Mouse (Mus musculus) midbrain, embryonic 16.5 days (tissue): ENCODE data around the gene Elf1. TPM values are rescaled to one million over a fixed set of nuclear protein-coding genes. Genes with fewer than 3 reads are reported as not detected.

Source experiments
- ATAC-seq: fragments of 200-750 bp; cut with Nextera tagmentation; 2 replicates; pipeline ENCODE4 v1.8.0; 2017; ENCODE audit warnings: moderate TSS enrichment
- H3K27ac ChIP-seq: fragments of 300-500 bp; sonication (generic); 2 replicates; pipeline ENCODE4 v1.5.1; 2014; ENCODE audit warnings: mild to moderate bottlenecking, low read length, mixed read lengths
- H3K27me3 ChIP-seq: fragments of 300-500 bp; sonication (generic); 2 replicates; pipeline ENCODE4 v1.6.1; 2014; ENCODE audit warnings: low read depth, low read length, mixed read lengths; ENCODE audit not compliant: control insufficient read depth, insufficient read depth
- H3K36me3 ChIP-seq: fragments of 300-500 bp; sonication (generic); 2 replicates; pipeline ENCODE4 v1.6.1; 2014; ENCODE audit warnings: mild to moderate bottlenecking, low read length, moderate library complexity, mixed read lengths; ENCODE audit not compliant: control insufficient read depth, insufficient read depth
- H3K4me1 ChIP-seq: fragments of 300-500 bp; sonication (generic); 2 replicates; pipeline ENCODE4 v1.6.1; 2014; ENCODE audit warnings: mild to moderate bottlenecking, low read length, mixed read lengths; ENCODE audit not compliant: control insufficient read depth, insufficient read depth
- H3K4me2 ChIP-seq: fragments of 300-500 bp; sonication (generic); 2 replicates; pipeline ENCODE4 v1.6.1; 2014; ENCODE audit warnings: mild to moderate bottlenecking, low read length, mixed read lengths
- H3K4me3 ChIP-seq: fragments of 300-500 bp; sonication (generic); 2 replicates; pipeline ENCODE4 v1.5.1; 2014; ENCODE audit warnings: low read depth, mild to moderate bottlenecking, low read length, moderate library complexity, mixed read lengths
- H3K9ac ChIP-seq: fragments of 300-500 bp; sonication (generic); 2 replicates; pipeline ENCODE4 v1.6.1; 2014; ENCODE audit warnings: low read depth, low read length, mixed read lengths
- H3K9me3 ChIP-seq: fragments of 300-500 bp; sonication (generic); replicated peaks from 2 replicates; pipeline ENCODE4 v1.6.1; 2014; ENCODE audit warnings: mild to moderate bottlenecking, low read length, mixed read lengths; ENCODE audit not compliant: control insufficient read depth, poor library complexity, severe bottlenecking
- WGBS: fragments of 180-500 bp; shearing (Covaris S2); extraction: QIAGEN DNeasy Blood & Tissue Kit; methylation state at CpG from one replicate; pipeline ENCODE4 v1.1.7; 2014; 5-methylcytosine and 5-hydroxymethylcytosine counted together
- polyA plus RNA-seq: library from polyadenylated mRNA; unstranded; fragments of >200 nt; fragmentation: Nextera tagmentation; extraction: Ambion mirVana; gene quantifications from 2 replicates; pipeline ENCODE4 v1.2.1, GENCODE M21; 2015

Elf1 gene
- polyA plus RNA-seq, 1 experiment from 2014 or later = 2.0 TPM

GRCm38 (mm10) chr14:79504246-79505006 lies 23.4 kb downstream of the Elf1 start:
- Histone ChIP-seq H3K27me3 (no peaks in the 10 kb centered on the region), H3K36me3 (no peaks in the 10 kb centered on the region), H3K4me2 (no peak overlapping the region), H3K9me3 (no peaks in the 10 kb centered on the region), H3K9ac (no peak overlapping the region), H3K4me1 (no peaks in the 10 kb centered on the region), H3K4me3 (no peak overlapping the region), H3K27ac (no peak overlapping the region)
- no peak for ATAC-seq
- 96% methylated on average over 7 of the region's 7 CpGs for WGBS

- no peak for ATAC-seq
These were observed 25.2 kb downstream of the Elf1 start for GRCm38 (mm10) chr14:79506207-79506606.

GRCm38 (mm10) chr14:79507846-79508245 lies 26.9 kb downstream of the Elf1 start:
- no peaks in the 10 kb centered on the region for H3K9me3 ChIP-seq
- H3K27me3 ChIP-seq = no peaks in the 10 kb centered on the region
- no peak overlapping the region for H3K4me3 ChIP-seq
- H3K4me1 ChIP-seq = no peaks in the 10 kb centered on the region
- no peak for ATAC-seq
- no peak overlapping the region for H3K27ac ChIP-seq
- 47% methylated on average over 1 of the region's 1 CpGs for WGBS
- H3K4me2 ChIP-seq = no peak overlapping the region
- no peak overlapping the region for H3K9ac ChIP-seq
- H3K36me3 ChIP-seq = no peaks in the 10 kb centered on the region

More at GRCm38 (mm10) chr14:79506207-79506606, 25.2 kb downstream of the Elf1 start:
- Histone ChIP-seq H3K27ac (no peak overlapping the region), H3K9me3 (no peaks in the 10 kb centered on the region), H3K27me3 (no peaks in the 10 kb centered on the region), H3K36me3 (no peaks in the 10 kb centered on the region), H3K4me2 (no peak overlapping the region), H3K4me3 (no peak overlapping the region), H3K9ac (no peak overlapping the region), H3K4me1 (no peaks in the 10 kb centered on the region)
- WGBS = 81% methylated on average over 9 of the region's 9 CpGs

GRCm38 (mm10) chr14:79508662-79509305 lies 27.8 kb downstream of the Elf1 start:
- no peak overlapping the region for H3K27ac ChIP-seq
- no peak overlapping the region for H3K4me3 ChIP-seq
- H3K36me3 ChIP-seq = no peaks in the 10 kb centered on the region
- H3K4me1 ChIP-seq = no peaks in the 10 kb centered on the region
- ATAC-seq = no peak
- no peak overlapping the region for H3K9ac ChIP-seq
- 82% methylated on average over 9 of the region's 9 CpGs for WGBS
- H3K9me3 ChIP-seq = no peaks in the 10 kb centered on the region
- no peaks in the 10 kb centered on the region for H3K27me3 ChIP-seq
- no peak overlapping the region for H3K4me2 ChIP-seq

- Histone ChIP-seq H3K9me3 (no peaks in the 10 kb centered on the region), H3K27ac (no peak overlapping the region), H3K27me3 (no peaks in the 10 kb centered on the region), H3K4me3 (no peak overlapping the region), H3K4me2 (no peak overlapping the region), H3K4me1 (no peaks in the 10 kb centered on the region), H3K9ac (no peak overlapping the region), H3K36me3 (no peaks in the 10 kb centered on the region)
- 92% methylated on average over 1 of the region's 1 CpGs for WGBS
- ATAC-seq = no peak
These were observed 30.5 kb downstream of the Elf1 start for GRCm38 (mm10) chr14:79511521-79511920.

GRCm38 (mm10) chr14:79513951-79514350 lies 33.0 kb downstream of the Elf1 start:
- no peak overlapping the region for H3K4me3 ChIP-seq
- H3K4me1 ChIP-seq = no peaks in the 10 kb centered on the region
- no peak for ATAC-seq
- no peak overlapping the region for H3K9ac ChIP-seq
- no peaks in the 10 kb centered on the region for H3K27me3 ChIP-seq
- no peak overlapping the region for H3K27ac ChIP-seq
- H3K4me2 ChIP-seq = no peak overlapping the region
- no peaks in the 10 kb centered on the region for H3K36me3 ChIP-seq
- no peaks in the 10 kb centered on the region for H3K9me3 ChIP-seq
- 66% methylated on average over 2 of the region's 2 CpGs for WGBS

GRCm38 (mm10) chr14:79515100-79515499 lies 34.1 kb downstream of the Elf1 start:
- no peak overlapping the region for H3K4me2 ChIP-seq
- H3K9ac ChIP-seq = no peak overlapping the region
- no peaks in the 10 kb centered on the region for H3K9me3 ChIP-seq
- ATAC-seq = no peak
- no peaks in the 10 kb centered on the region for H3K27me3 ChIP-seq
- no peaks in the 10 kb centered on the region for H3K4me1 ChIP-seq
- no peak overlapping the region for H3K27ac ChIP-seq
- H3K4me3 ChIP-seq = no peak overlapping the region
- 87% methylated on average over 8 of the region's 8 CpGs for WGBS
- H3K36me3 ChIP-seq = no peaks in the 10 kb centered on the region

GRCm38 (mm10) chr14:79515511-79516242 lies 34.7 kb downstream of the Elf1 start:
- no peaks in the 10 kb centered on the region for H3K4me1 ChIP-seq
- H3K36me3 ChIP-seq = no peaks in the 10 kb centered on the region
- H3K27ac ChIP-seq = no peak overlapping the region
- no peaks in the 10 kb centered on the region for H3K27me3 ChIP-seq
- H3K4me3 ChIP-seq = no peak overlapping the region
- no peak overlapping the region for H3K4me2 ChIP-seq
- H3K9ac ChIP-seq = no peak overlapping the region
- WGBS = 81% methylated on average over 8 of the region's 8 CpGs
- ATAC-seq = no peak
- no peaks in the 10 kb centered on the region for H3K9me3 ChIP-seq

- H3K4me3 ChIP-seq = no peak overlapping the region
- no peaks in the 10 kb centered on the region for H3K36me3 ChIP-seq
- H3K27me3 ChIP-seq = no peaks in the 10 kb centered on the region
- no peaks in the 10 kb centered on the region for H3K4me1 ChIP-seq
- no peak overlapping the region for H3K27ac ChIP-seq
- ATAC-seq = no peak
- H3K9ac ChIP-seq = no peak overlapping the region
- H3K9me3 ChIP-seq = no peaks in the 10 kb centered on the region
- no peak overlapping the region for H3K4me2 ChIP-seq
- WGBS = 79% methylated on average over 5 of the region's 5 CpGs
These were observed 35.2 kb downstream of the Elf1 start for GRCm38 (mm10) chr14:79516243-79516610.
